Mouse (Mus musculus): ENCODE results near the gene Gm20388.

DNA sequence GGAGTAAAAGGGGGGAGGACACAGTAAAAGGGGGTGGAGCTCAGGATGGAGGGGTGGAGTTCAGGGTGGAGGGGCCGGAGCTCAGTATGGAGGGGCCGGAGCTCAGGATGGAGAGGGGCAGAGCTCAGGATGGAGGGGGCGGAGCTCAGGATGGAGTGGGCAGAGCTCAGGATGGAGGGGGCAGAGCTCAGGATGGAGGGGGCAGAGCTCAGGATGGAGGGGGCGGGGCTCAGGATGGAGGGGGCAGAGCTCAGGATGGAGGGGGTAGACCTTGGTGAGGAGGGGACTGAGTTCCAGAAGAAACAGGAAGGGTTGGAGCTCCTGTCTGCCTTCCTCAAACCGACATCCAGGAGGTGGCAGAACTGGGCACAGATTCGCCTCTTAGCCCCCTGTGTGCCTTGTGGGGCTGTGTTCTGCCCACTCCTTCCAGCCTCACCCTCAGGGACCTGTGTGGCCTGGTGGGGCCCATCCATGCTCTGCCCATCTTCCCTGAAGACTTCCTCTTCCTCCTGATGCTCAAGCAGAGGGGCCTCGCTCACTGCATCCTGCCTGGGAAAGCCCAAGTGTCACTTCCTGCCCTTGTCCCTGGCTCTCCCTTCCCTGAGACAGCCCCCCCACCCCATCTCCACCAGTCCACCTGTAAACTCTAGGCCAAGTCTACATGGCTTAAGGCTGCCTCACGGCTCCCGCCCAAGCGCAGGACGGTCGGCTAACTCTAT lies 2586.5 kb downstream of the Gm20388 start:
- TF ChIP-seq CTCF (IDR thresholded peaks at IDR 0.05; ENCODE audit: low read depth, low read length) (no peak), TAL1 (conservative IDR thresholded peaks at IDR 0.05; ENCODE audit: low read depth, low read length) (no peak), GATA1 (IDR thresholded peaks at IDR 0.05; ENCODE audit: borderline replicate concordance, low read length) (no peak), GATA2 (IDR thresholded peaks at IDR 0.05; ENCODE audit: borderline replicate concordance, low read depth, low read length) (no peak)

Measured in G1E (cell line).